Mouse (Mus musculus): ENCODE measurements around the gene Ptafr.

GRCm38 (mm10) chr4:132571190-132571589 lies 7.3 kb downstream of the Ptafr start:
- no peak for TF ChIP-seq POLR2A (IDR thresholded peaks at IDR 0.05; ENCODE audit: low read depth, low read length)
- no peak for TF ChIP-seq CTCF (IDR thresholded peaks at IDR 0.05; ENCODE audit: extremely low read depth, insufficient read length, insufficient replicate concordance, low read depth, low read length)
